Comparison of ENCODE assay signal across 17 mouse cellular contexts in the genomic region with DNA sequence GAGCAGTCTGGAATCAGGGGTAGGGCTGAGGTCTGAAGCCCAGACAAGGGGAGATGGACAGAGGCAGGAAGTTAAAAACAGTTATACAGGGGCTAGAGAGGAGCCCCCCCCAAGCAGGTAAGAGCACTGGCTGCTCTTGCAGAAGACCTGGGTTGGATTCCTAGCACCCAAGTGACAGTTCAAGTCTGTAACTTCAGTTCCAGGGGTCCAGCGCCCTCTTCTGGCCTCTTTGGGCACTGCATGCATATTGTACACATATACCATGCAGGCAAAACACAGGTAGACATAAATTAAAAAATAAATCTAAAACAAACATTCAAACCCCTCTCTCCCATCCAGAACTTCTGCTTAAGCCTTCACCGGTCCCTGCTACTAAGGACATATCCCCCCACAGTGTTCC. TPM values are rescaled to one million over a fixed set of nuclear protein-coding genes. Genes with fewer than 3 reads are reported as not detected.
DNase-seq lines count a peak whose midpoint lies in the region; ATAC-seq and TF ChIP-seq lines count a peak whose summit lies in the region.
"Had no signal": no experiment of that assay in that cellular context is flagged by ENCODE, and none has a peak within 500 bp of the region (broad histone marks: within the 10 kb centered on the region; RNA-seq: fewer than 3 reads in every experiment).

No protein-coding gene starts in this region.

- no peak overlapping the region for H3K9ac ChIP-seq in forebrain, postnatal 0 days
- H3K9ac ChIP-seq in forebrain, embryonic 14.5 days (ENCODE audit: low read length): no peak overlapping the region
- H3K9ac ChIP-seq: limb, embryonic 15.5 days; midbrain, embryonic 15.5 days; neural tube, embryonic 12.5 days; stomach, embryonic 15.5 days had no signal

- no peak overlapping the region for H3K4me3 ChIP-seq in forebrain, postnatal 0 days (ENCODE audit: low read depth, low read length)
- no peak overlapping the region for H3K4me3 ChIP-seq in forebrain, embryonic 14.5 days (ENCODE audit: low read depth, low read length)
- H3K4me3 ChIP-seq in left cerebral cortex, adult 2 months: no peak overlapping the region
- no peak overlapping the region for H3K4me3 ChIP-seq in bone marrow, adult 2 months (replicated peaks; ENCODE audit: control insufficient read depth, low read depth, low read length)
- H3K4me3 ChIP-seq in heart, embryonic 10.5 days: no peak overlapping the region
- H3K4me3 ChIP-seq: erythroblast, embryonic 14.5 days; limb, embryonic 15.5 days; midbrain, embryonic 15.5 days; neural tube, embryonic 12.5 days; stomach, embryonic 15.5 days had no signal

- WGBS in forebrain, postnatal 0 days: 60% methylated on average over 2 of the region's 2 CpGs
- WGBS in forebrain, embryonic 14.5 days: 53% methylated on average over 2 of the region's 2 CpGs
- WGBS in bone marrow, adult 2 months: 60% methylated on average over 2 of the region's 2 CpGs
- whole genome bisulfite sequencing in heart, embryonic 10.5 days: 49% methylated on average over 2 of the region's 2 CpGs

- TF ChIP-seq POLR2A in bone marrow, adult 2 months (IDR thresholded peaks at IDR 0.05; ENCODE audit: borderline replicate concordance, control insufficient read depth, low read depth, low read length): no peak

- no peak overlapping the region for H3K27ac ChIP-seq in forebrain, postnatal 0 days (ENCODE audit: low read depth, low read length)
- H3K27ac ChIP-seq in forebrain, embryonic 14.5 days (ENCODE audit: low read depth, low read length): no peak overlapping the region
- no peak overlapping the region for H3K27ac ChIP-seq in left cerebral cortex, adult 2 months
- no peak overlapping the region for H3K27ac ChIP-seq in bone marrow, adult 2 months (ENCODE audit: control insufficient read depth, insufficient read depth, low read depth, low read length, poor library complexity)
- no peak overlapping the region for H3K27ac ChIP-seq in heart, embryonic 10.5 days
- H3K27ac ChIP-seq: midbrain, embryonic 15.5 days; neural tube, embryonic 12.5 days; stomach, embryonic 15.5 days had no signal

- no peak for ATAC-seq in forebrain, postnatal 0 days
- no peak for ATAC-seq in forebrain, embryonic 14.5 days
- ATAC-seq: inflammation-experienced regulatory T-cells, adult 6 months; midbrain, embryonic 15.5 days had no signal

- no peak overlapping the region for H3K4me2 ChIP-seq in forebrain, postnatal 0 days (ENCODE audit: low read depth)
- no peak overlapping the region for H3K4me2 ChIP-seq in forebrain, embryonic 14.5 days (ENCODE audit: low read length)
- H3K4me2 ChIP-seq: limb, embryonic 15.5 days; midbrain, embryonic 15.5 days; neural tube, embryonic 12.5 days; stomach, embryonic 15.5 days had no signal

- no peak for DNase-seq in forebrain, postnatal 0 days
- DNase-seq in forebrain, embryonic 14.5 days (ENCODE audit: low spot score): no peak
- no peak for DNase-seq in left cerebral cortex, adult 2 months (ENCODE audit: extremely low spot score in 1 of 2, low spot score in 2 of 2)
- DNase-seq in left cerebral cortex, postnatal 36 days (ENCODE audit: low spot score in 2 of 2): no peak
- peak; percentile 44 to 50 for DNase-seq in B cell, adult 2 months
- no peak for DNase-seq in ovary, postnatal 10 days (ENCODE audit: low spot score)
- DNase-seq in heart, embryonic 10.5 days (ENCODE audit: low spot score): no peak
- DNase-seq: cerebellum, adult 9-11 months; heart, postnatal 36 days had no signal

- no peaks in the 10 kb centered on the region for H3K36me3 ChIP-seq in forebrain, postnatal 0 days (ENCODE audit: insufficient read depth)
- no peaks in the 10 kb centered on the region for H3K36me3 ChIP-seq in forebrain, embryonic 14.5 days (ENCODE audit: control insufficient read depth, insufficient read depth, low read length)
- peaks cover 12% of the 10 kb centered on the region; the same call in 1 of the 2 replicates for H3K36me3 ChIP-seq in heart, embryonic 10.5 days
- H3K36me3 ChIP-seq: midbrain, embryonic 15.5 days; neural tube, embryonic 12.5 days; stomach, embryonic 15.5 days had no signal

- intact Hi-C loops in left cerebral cortex, adult 2 months (cut with DNase I): loop anchor here (5.0 kb wide), 1 partner anchor 97 kb away; no protein-coding TSS in a partner anchor
- intact Hi-C loops in left cerebral cortex, postnatal 36 days (cut with DNase I): no loop called here

- H3K4me1 ChIP-seq in forebrain, postnatal 0 days (ENCODE audit: insufficient read depth): no peaks in the 10 kb centered on the region
- H3K4me1 ChIP-seq in forebrain, embryonic 14.5 days (ENCODE audit: control insufficient read depth, insufficient read depth, low read length): no peaks in the 10 kb centered on the region
- peaks cover 2% of the 10 kb centered on the region; the same call in 1 of the 2 replicates for H3K4me1 ChIP-seq in bone marrow, adult 2 months (ENCODE audit: control insufficient read depth, insufficient read depth, low read length)
- peaks cover 54% of the 10 kb centered on the region for H3K4me1 ChIP-seq in heart, embryonic 10.5 days
- H3K4me1 ChIP-seq: midbrain, embryonic 15.5 days; neural tube, embryonic 12.5 days had no signal

- no peaks in the 10 kb centered on the region for H3K27me3 ChIP-seq in forebrain, postnatal 0 days (ENCODE audit: insufficient read depth, low read length)
- no peaks in the 10 kb centered on the region for H3K27me3 ChIP-seq in forebrain, embryonic 14.5 days (replicated peaks; ENCODE audit: control insufficient read depth, insufficient read depth, low read length)
- H3K27me3 ChIP-seq in heart, embryonic 10.5 days (ENCODE audit: insufficient read depth, poor library complexity, severe bottlenecking): no peaks in the 10 kb centered on the region
- H3K27me3 ChIP-seq: limb, embryonic 15.5 days; midbrain, embryonic 15.5 days; neural tube, embryonic 12.5 days; stomach, embryonic 15.5 days had no signal

- H3K9me3 ChIP-seq in forebrain, postnatal 0 days (ENCODE audit: low read length): no peaks in the 10 kb centered on the region
- 0 out of 2 replicates have a peak, but pooled peaks cover 3% of the 10 kb centered on the region for H3K9me3 ChIP-seq in forebrain, embryonic 14.5 days (replicated peaks; ENCODE audit: control insufficient read depth, low read length)
- H3K9me3 ChIP-seq in heart, embryonic 10.5 days: peaks cover 4% of the 10 kb centered on the region; the same call in 1 of the 2 replicates
- H3K9me3 ChIP-seq: limb, embryonic 15.5 days; stomach, embryonic 15.5 days had no signal

- peak; percentile 44; the same call in 1 of the 2 replicates for TF ChIP-seq CTCF in forebrain, postnatal 0 days (IDR thresholded peaks at IDR 0.05; ENCODE audit: low read depth)
- TF ChIP-seq CTCF in left cerebral cortex, adult 2 months (IDR thresholded peaks at IDR 0.05): peak; percentile 32
- TF ChIP-seq CTCF in bone marrow, adult 2 months (IDR thresholded peaks at IDR 0.05; ENCODE audit: control insufficient read depth, insufficient read depth, low read length): peak; percentile 49

RNA-seq across cellular contexts. Expression of gene Ripor3, which starts 6.0 kb away (rescaled TPM):
- total RNA-seq in forebrain, postnatal 0 days (2014; rRNA removed): 0.29 and 0.69 TPM in 2 replicates
- 0.19 and 0.39 TPM in 2 replicates for polyA plus RNA-seq in forebrain, postnatal 0 days (2015; fragmentation: Nextera tagmentation; extraction: Ambion mirVana)
- polyA plus RNA-seq in forebrain, embryonic 14.5 days (2014; fragmentation: Nextera tagmentation; extraction: Ambion mirVana): 0.22 and 0.42 TPM in 2 replicates
- under 1 TPM; 0.21 to 0.61 TPM for total RNA-seq in left cerebral cortex, adult 2 months (2021)
- 1 to 10 TPM in 1 of 2 experiments, under 1 TPM in 1; 0.32 to 1.7 TPM for total RNA-seq in left cerebral cortex, postnatal 36 days (2021)
- polyA plus RNA-seq in bone marrow, adult 2 months (2011; ENCODE audit: insufficient read depth, insufficient read length, low replicate concordance, missing spikeins): 24.0 and 49.2 TPM in 2 replicates
- polyA plus RNA-seq in heart, embryonic 10.5 days (2016; fragmentation: Nextera tagmentation; extraction: Ambion mirVana): 1.3 and 2.5 TPM in 2 replicates
- total RNA-seq: granulocyte monocyte progenitor cell, adult 5-6 weeks had no signal

Comparison
In these comparisons a context has a peak if more than half of its experiments do, and no peak if none do; other contexts are left out.
1. DNase-seq: peak in B cell, adult 2 months (2 of 2); none in forebrain, postnatal 0 days (single experiment), forebrain, embryonic 14.5 days (single experiment), left cerebral cortex, adult 2 months (0 of 2), left cerebral cortex, postnatal 36 days (0 of 2), ovary, postnatal 10 days (single experiment) and heart, embryonic 10.5 days (single experiment).
2. Peak in every context shown above with its lines, with median percentiles within 50 percentile points of each other: CTCF ChIP-seq.